Mouse (Mus musculus) retina, postnatal 7 days (tissue): ENCODE results near the gene Ppargc1a.

Experiments used
- DNase-seq: peaks from one replicate; pipeline ENCODE4 v3.0.0-alpha.2; 2012; ENCODE audit warnings: low read depth, low spot score

The Ppargc1a gene

GRCm38 (mm10) chr5:51552483-51553091 lies 14.9 kb downstream of the Ppargc1a start:
- DNase-seq: peak; percentile 30

GRCm38 (mm10) chr5:51551852-51552482 lies 15.6 kb downstream of the Ppargc1a start:
- no peak for DNase-seq

GRCm38 (mm10) chr5:51547442-51548035 lies 20.0 kb downstream of the Ppargc1a start:
- DNase-seq: no peak

- DNase-seq: no peak
Measured at GRCm38 (mm10) chr5:51546817-51547216, 20.7 kb downstream of the Ppargc1a start.

- DNase-seq: no peak
Measured at GRCm38 (mm10) chr5:51545133-51546049, 22.1 kb downstream of the Ppargc1a start.

- DNase-seq: no peak
Measured at GRCm38 (mm10) chr5:51544141-51544735, 23.3 kb downstream of the Ppargc1a start.

- DNase-seq: no peak
Measured at GRCm38 (mm10) chr5:51541557-51541956, 26.0 kb downstream of the Ppargc1a start.

GRCm38 (mm10) chr5:51540816-51541215 lies 26.7 kb downstream of the Ppargc1a start:
- no peak for DNase-seq

GRCm38 (mm10) chr5:51539563-51539962 lies 28.0 kb downstream of the Ppargc1a start:
- DNase-seq: no peak

- DNase-seq: no peak
Measured at GRCm38 (mm10) chr5:51538319-51538718, 29.2 kb downstream of the Ppargc1a start.

- no peak for DNase-seq
Measured at GRCm38 (mm10) chr5:51537646-51538030, 29.9 kb downstream of the Ppargc1a start.

- no peak for DNase-seq
Measured at GRCm38 (mm10) chr5:51537009-51537645, 30.4 kb downstream of the Ppargc1a start.

- no peak for DNase-seq
Measured at GRCm38 (mm10) chr5:51534456-51534855, 33.1 kb downstream of the Ppargc1a start.

- no peak for DNase-seq
Measured at GRCm38 (mm10) chr5:51531286-51531685, 36.2 kb downstream of the Ppargc1a start.

GRCm38 (mm10) chr5:51529444-51529843 lies 38.1 kb downstream of the Ppargc1a start:
- DNase-seq: peak; percentile 53

GRCm38 (mm10) chr5:51528165-51528498 lies 39.4 kb downstream of the Ppargc1a start:
- no peak for DNase-seq

GRCm38 (mm10) chr5:51527498-51528164 lies 39.9 kb downstream of the Ppargc1a start:
- no peak for DNase-seq

- DNase-seq: no peak
Measured at GRCm38 (mm10) chr5:51525858-51526257, 41.7 kb downstream of the Ppargc1a start.

- no peak for DNase-seq
Measured at GRCm38 (mm10) chr5:51520807-51521206, 46.7 kb downstream of the Ppargc1a start.

GRCm38 (mm10) chr5:51517440-51518187 lies 49.9 kb downstream of the Ppargc1a start:
- no peak for DNase-seq
